Mouse (Mus musculus) liver, adult 2 months (tissue): Measurements from ENCODE around the gene Gm5788.

ENCODE experiments used
- CTCF ChIP-seq: fragments of 200-500 bp; IDR thresholded peaks from 2 replicates; pipeline ENCODE4 v1.5.1; 2011; ENCODE audit warnings: low read depth, low read length, control low read depth
- POLR2A ChIP-seq: fragments of 200-500 bp; IDR thresholded peaks from 2 replicates; pipeline ENCODE4 v1.6.1; 2011; ENCODE audit warnings: low read length, control low read depth; ENCODE audit not compliant: insufficient read depth; ENCODE audit errors: extremely low read depth

- TF ChIP-seq CTCF: no peak
- no peak for TF ChIP-seq POLR2A
These were observed 49.4 kb downstream of the Gm5788 start for GRCm38 (mm10) chr12:87543927-87544326.
